In the genomic region with DNA sequence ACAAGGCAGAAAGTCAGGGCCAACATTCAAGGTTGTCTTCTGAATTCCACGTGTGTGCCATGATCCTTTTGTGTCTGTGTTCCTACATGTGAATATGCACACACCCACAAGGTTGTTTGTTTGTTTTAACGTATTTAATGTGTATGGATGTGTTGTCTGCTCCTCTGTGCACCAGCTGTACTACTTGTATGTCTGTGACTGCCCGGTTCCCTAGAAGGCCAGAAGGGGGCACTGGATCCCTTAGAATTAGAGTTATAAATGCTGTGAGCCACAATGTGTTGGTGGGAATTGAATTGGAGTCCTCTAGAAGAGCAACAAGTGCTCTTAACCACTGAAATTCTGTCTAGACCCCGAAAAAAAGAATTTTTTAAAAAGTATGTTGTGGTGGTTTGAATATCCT, we compare ENCODE assay signal across 11 mouse cellular contexts. TPM values are rescaled to one million over a fixed set of nuclear protein-coding genes. Genes with fewer than 3 reads are reported as not detected.
DNase-seq lines count a peak whose midpoint lies in the region; ATAC-seq and TF ChIP-seq lines count a peak whose summit lies in the region.
"Had no signal": no experiment of that assay in that cellular context is flagged by ENCODE, and none has a peak within 500 bp of the region (broad histone marks: within the 10 kb centered on the region; RNA-seq: fewer than 3 reads in every experiment).

No protein-coding gene starts in this region.

- no peaks in the 10 kb centered on the region for H3K9me3 ChIP-seq in midbrain, postnatal 0 days (ENCODE audit: low read length)
- no peaks in the 10 kb centered on the region for H3K9me3 ChIP-seq in midbrain, embryonic 10.5 days (replicated peaks)
- H3K9me3 ChIP-seq: neural tube, embryonic 13.5 days had no signal

- no peaks in the 10 kb centered on the region; the same call in 1 of the 2 replicates for H3K36me3 ChIP-seq in kidney, adult 2 months (ENCODE audit: control insufficient read depth, insufficient read depth, low read length)
- peaks cover 6% of the 10 kb centered on the region; the same call in 1 of the 2 replicates for H3K36me3 ChIP-seq in midbrain, postnatal 0 days (ENCODE audit: insufficient read depth, low read length)
- H3K36me3 ChIP-seq in midbrain, embryonic 10.5 days: peaks cover 71% of the 10 kb centered on the region

- TF ChIP-seq POLR2A in kidney, adult 2 months (IDR thresholded peaks at IDR 0.05; ENCODE audit: low read depth, low read length): no peak

- no peaks in the 10 kb centered on the region for H3K27me3 ChIP-seq in kidney, adult 2 months (replicated peaks; ENCODE audit: control insufficient read depth, insufficient read depth, low read length)
- H3K27me3 ChIP-seq in midbrain, postnatal 0 days (ENCODE audit: insufficient read depth, low read length): no peaks in the 10 kb centered on the region
- H3K27me3 ChIP-seq in midbrain, embryonic 10.5 days (ENCODE audit: low read depth, poor library complexity, severe bottlenecking): no peaks in the 10 kb centered on the region
- H3K27me3 ChIP-seq: neural tube, embryonic 13.5 days had no signal

- no peaks in the 10 kb centered on the region for H3K4me1 ChIP-seq in kidney, adult 2 months (ENCODE audit: control insufficient read depth, insufficient read depth, low read length)
- H3K4me1 ChIP-seq in midbrain, postnatal 0 days (ENCODE audit: insufficient read depth, low read length): no peaks in the 10 kb centered on the region
- H3K4me1 ChIP-seq in midbrain, embryonic 10.5 days: no peaks in the 10 kb centered on the region
- H3K4me1 ChIP-seq: neural tube, embryonic 13.5 days had no signal

- H3K4me2 ChIP-seq in midbrain, postnatal 0 days (ENCODE audit: low read depth, low read length, poor library complexity, severe bottlenecking): no peak overlapping the region
- H3K4me2 ChIP-seq: neural tube, embryonic 13.5 days had no signal

- WGBS in kidney, adult 2 months: 96% methylated on average over 4 of the region's 4 CpGs
- 96% methylated on average over 4 of the region's 4 CpGs for WGBS in midbrain, postnatal 0 days
- 91% methylated on average over 4 of the region's 4 CpGs for WGBS in midbrain, embryonic 10.5 days

- peak; percentile 8 for DNase-seq in kidney, adult 2 months
- no peak for DNase-seq in kidney, adult 11 months
- DNase-seq in midbrain, postnatal 0 days (ENCODE audit: low spot score): peak; percentile 8
- DNase-seq in midbrain, embryonic 10.5 days (ENCODE audit: low spot score): no peak
- peak; percentile 5 for DNase-seq in MEL-GATA-1-ER (ENCODE audit: extremely low read depth, low read depth)
- DNase-seq: cerebellum, postnatal 25 days; right cerebral cortex, postnatal 14 days had no signal

- TF ChIP-seq CTCF in kidney, adult 2 months (conservative IDR thresholded peaks at IDR 0.05; ENCODE audit: insufficient read depth, insufficient read length, low read depth, low read length): peak; percentile 41
- TF ChIP-seq CTCF in midbrain, postnatal 0 days (IDR thresholded peaks at IDR 0.05): peak; percentile 30

- no peak overlapping the region for H3K27ac ChIP-seq in kidney, adult 2 months (ENCODE audit: insufficient read depth, low read depth, low read length)
- H3K27ac ChIP-seq in midbrain, postnatal 0 days (ENCODE audit: low read depth, low read length): no peak overlapping the region
- no peak overlapping the region for H3K27ac ChIP-seq in midbrain, embryonic 10.5 days (replicated peaks)
- H3K27ac ChIP-seq: macrophage; neural tube, embryonic 13.5 days had no signal

- no peak overlapping the region for H3K9ac ChIP-seq in midbrain, postnatal 0 days (replicated peaks; ENCODE audit: low read length, poor library complexity, severe bottlenecking)
- H3K9ac ChIP-seq: neural tube, embryonic 13.5 days had no signal

- H3K4me3 ChIP-seq in kidney, adult 2 months (ENCODE audit: insufficient read depth, low read depth, low read length): no peak overlapping the region
- no peak overlapping the region for H3K4me3 ChIP-seq in midbrain, postnatal 0 days (ENCODE audit: low read depth, low read length)
- H3K4me3 ChIP-seq in midbrain, embryonic 10.5 days: no peak overlapping the region
- H3K4me3 ChIP-seq: neural tube, embryonic 13.5 days had no signal

- no peak for ATAC-seq in midbrain, postnatal 0 days (ENCODE audit: low FRiP score)
- peak; percentile 58; the same call in 1 of the 2 replicates for ATAC-seq in megakaryocyte-erythroid progenitor cell, adult 5-6 weeks (replicated peaks; ENCODE audit: low FRiP score, low TSS enrichment, poor library complexity, severe bottlenecking)
- ATAC-seq in inflammation-experienced regulatory T-cells, adult 6 months: no peak

RNA-seq across cellular contexts. Expression of gene Pphln1, which starts 44.1 kb away (rescaled TPM):
- polyA plus RNA-seq in kidney, adult 2 months (2012; rRNA removed): 7.3 and 8.9 TPM in 2 replicates
- 19.7 and 33.1 TPM in 2 replicates for total RNA-seq in midbrain, postnatal 0 days (2014; rRNA removed)
- polyA plus RNA-seq in midbrain, postnatal 0 days (2015; fragmentation: Nextera tagmentation; extraction: Ambion mirVana): 31.3 and 35.2 TPM in 2 replicates
- polyA plus RNA-seq in midbrain, embryonic 10.5 days (2016; fragmentation: Nextera tagmentation; extraction: Ambion mirVana): 96.8 and 103 TPM in 2 replicates
- total RNA-seq in megakaryocyte-erythroid progenitor cell, adult 5-6 weeks (2014; fragmentation: Nextera tagmentation): 60.3 and 65.1 TPM in 2 replicates
- total RNA-seq in megakaryocyte-erythroid progenitor cell, adult 5-6 weeks (2017): 37.9 and 57.9 TPM in 2 replicates
- 10 to 100 TPM; 26.4 to 47.1 (median 37.0) TPM for polyA plus RNA-seq in inflammation-experienced regulatory T-cells, adult 6 months (2017; shearing (Covaris generic))

RNA-seq across cellular contexts. Expression of gene Zcrb1, which starts 44.1 kb away (rescaled TPM):
- 28.1 and 32.1 TPM in 2 replicates for polyA plus RNA-seq in kidney, adult 2 months (2012; rRNA removed)
- 39.0 and 55.1 TPM in 2 replicates for total RNA-seq in midbrain, postnatal 0 days (2014; rRNA removed)
- 161 and 165 TPM in 2 replicates for polyA plus RNA-seq in midbrain, postnatal 0 days (2015; fragmentation: Nextera tagmentation; extraction: Ambion mirVana)
- 156 and 163 TPM in 2 replicates for polyA plus RNA-seq in midbrain, embryonic 10.5 days (2016; fragmentation: Nextera tagmentation; extraction: Ambion mirVana)
- 143 and 165 TPM in 2 replicates for total RNA-seq in megakaryocyte-erythroid progenitor cell, adult 5-6 weeks (2014; fragmentation: Nextera tagmentation)
- 135 and 137 TPM in 2 replicates for total RNA-seq in megakaryocyte-erythroid progenitor cell, adult 5-6 weeks (2017)
- 100 to 1,000 TPM in 2 of 3 experiments, 10 to 100 TPM in 1; 67.1 to 132 (median 104) TPM for polyA plus RNA-seq in inflammation-experienced regulatory T-cells, adult 6 months (2017; shearing (Covaris generic))

Comparison
In these comparisons a context has a peak if more than half of its experiments do, and no peak if none do; other contexts are left out.
1. DNase-seq: peak in kidney, adult 2 months (single experiment), midbrain, postnatal 0 days (single experiment) and MEL-GATA-1-ER (single experiment); none in kidney, adult 11 months (single experiment) and midbrain, embryonic 10.5 days (single experiment).